Mouse (Mus musculus) brain, embryonic 14.5 days (tissue): ENCODE measurements at regions not wholly inside any gene's neighbourhood (a gene's known extent, or its start where the extent isn't known, plus 50 kb on each side); places are given as distances from the start of the nearest gene placed in this dataset.

ENCODE experiments used
- DNase-seq: peaks from one replicate; pipeline ENCODE4 v3.0.0-alpha.2; 2011; ENCODE audit warnings: low read depth
- CTCF ChIP-seq: fragments of 200-500 bp; IDR thresholded peaks from 2 replicates; pipeline ENCODE4 v1.5.1; 2012; ENCODE audit warnings: inconsistent platforms, mild to moderate bottlenecking, moderate library complexity, borderline replicate concordance; ENCODE audit not compliant: insufficient read depth, insufficient read length; ENCODE audit errors: extremely low read depth
- POLR2A ChIP-seq: fragments of 200-500 bp; IDR thresholded peaks from 2 replicates; pipeline ENCODE4 v1.6.1; 2012; ENCODE audit warnings: mild to moderate bottlenecking, inconsistent platforms, borderline replicate concordance; ENCODE audit not compliant: poor library complexity, insufficient read depth, insufficient read length, severe bottlenecking; ENCODE audit errors: extremely low read depth

GRCm38 (mm10) chr8:39218716-39219115, 1456.2 kb upstream of the Adam24 start:
- TF ChIP-seq CTCF: no peak
- no peak for TF ChIP-seq POLR2A
- no peak for DNase-seq

GRCm38 (mm10) chr8:39227239-39227638, 1447.6 kb upstream of the Adam24 start:
- TF ChIP-seq CTCF (no peak), POLR2A (no peak)
- no peak for DNase-seq

- TF ChIP-seq CTCF (no peak), POLR2A (no peak)
- DNase-seq: peak; percentile 76
Measured at GRCm38 (mm10) chr8:39268970-39269497, 1405.8 kb upstream of the Adam24 start.

GRCm38 (mm10) chr8:39297548-39298306, 1377.2 kb upstream of the Adam24 start:
- no peak for DNase-seq
- TF ChIP-seq CTCF (no peak), POLR2A (no peak)

GRCm38 (mm10) chr8:39303742-39304336, 1371.0 kb upstream of the Adam24 start:
- no peak for DNase-seq
- TF ChIP-seq CTCF (no peak), POLR2A (no peak)

- no peak for DNase-seq
- no peak for TF ChIP-seq POLR2A
- TF ChIP-seq CTCF: no peak
Measured at GRCm38 (mm10) chr8:39313854-39314253, 1361.0 kb upstream of the Adam24 start.

GRCm38 (mm10) chr8:39315521-39316233, 1359.2 kb upstream of the Adam24 start:
- no peak for TF ChIP-seq CTCF
- no peak for TF ChIP-seq POLR2A
- DNase-seq: peak; percentile 8

GRCm38 (mm10) chr8:39316234-39316568, 1358.7 kb upstream of the Adam24 start:
- TF ChIP-seq POLR2A (no peak), CTCF (no peak)
- DNase-seq: no peak

- TF ChIP-seq POLR2A (no peak), CTCF (no peak)
- DNase-seq: peak; percentile 32
Measured at GRCm38 (mm10) chr8:39329378-39329777, 1345.5 kb upstream of the Adam24 start.

- no peak for DNase-seq
- TF ChIP-seq CTCF: no peak
- no peak for TF ChIP-seq POLR2A
Measured at GRCm38 (mm10) chr8:39344731-39345130, 1330.1 kb upstream of the Adam24 start.

GRCm38 (mm10) chr8:39346471-39346870, 1328.4 kb upstream of the Adam24 start:
- no peak for TF ChIP-seq CTCF
- no peak for TF ChIP-seq POLR2A
- no peak for DNase-seq
